Mouse (Mus musculus) CD4-positive, CD25-positive, alpha-beta regulatory T cell, adult 2 months (primary cell): ENCODE measurements around the gene Gm43191.
A peak's percentile ranks its signal among the peaks of the same experiment; 100 is the strongest.

Experiments used
- DNase-seq: peaks from one replicate; pipeline ENCODE4 v3.0.0-alpha.2; 2012; ENCODE audit warnings: low read depth, low spot score

Gene Gm43191

GRCm38 (mm10) chr3:116622641-116623040 is 58.4 kb downstream of the Gm43191 start:
- no peak for DNase-seq

- DNase-seq: no peak
Observed at GRCm38 (mm10) chr3:116620636-116621370, 60.3 kb downstream of the Gm43191 start.

- DNase-seq: no peak
Observed at GRCm38 (mm10) chr3:116618855-116619254, 62.2 kb downstream of the Gm43191 start.

DNA sequence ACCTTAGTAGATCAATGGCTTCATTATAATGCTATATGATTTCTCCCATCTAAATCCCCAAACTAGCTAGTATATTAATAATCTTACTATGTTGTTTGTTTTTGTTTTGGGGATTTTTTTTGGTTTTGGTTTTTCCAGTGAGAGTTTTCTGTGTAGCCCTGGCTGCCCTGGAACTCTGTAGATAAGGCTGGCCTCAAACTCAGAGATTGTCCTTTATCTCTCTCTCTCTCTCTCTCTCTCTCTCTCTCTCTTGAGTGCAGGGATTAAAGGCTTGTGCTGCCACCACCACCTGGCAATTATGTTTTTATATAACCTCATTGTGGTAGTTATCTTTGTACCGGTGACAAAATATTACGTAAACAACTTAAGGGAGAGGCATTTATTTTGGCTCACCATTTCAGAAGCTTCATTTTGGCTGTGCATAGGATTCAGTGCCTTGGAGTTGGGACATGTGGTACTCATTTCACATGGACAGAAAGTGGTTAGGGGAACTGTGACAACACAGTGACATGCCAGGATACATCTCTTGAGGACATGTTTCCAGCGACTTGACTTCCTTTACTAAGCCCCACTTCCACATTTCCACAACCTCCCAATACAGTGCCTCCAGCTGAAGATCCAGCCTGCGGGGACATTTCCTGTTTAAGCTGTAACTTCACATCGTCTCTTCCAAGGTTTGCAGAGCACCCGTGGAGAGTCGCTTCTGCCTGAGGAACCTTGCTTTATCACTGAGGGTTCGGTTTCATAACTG is 65.6 kb downstream of the Gm43191 start:
- no peak for DNase-seq

DNA sequence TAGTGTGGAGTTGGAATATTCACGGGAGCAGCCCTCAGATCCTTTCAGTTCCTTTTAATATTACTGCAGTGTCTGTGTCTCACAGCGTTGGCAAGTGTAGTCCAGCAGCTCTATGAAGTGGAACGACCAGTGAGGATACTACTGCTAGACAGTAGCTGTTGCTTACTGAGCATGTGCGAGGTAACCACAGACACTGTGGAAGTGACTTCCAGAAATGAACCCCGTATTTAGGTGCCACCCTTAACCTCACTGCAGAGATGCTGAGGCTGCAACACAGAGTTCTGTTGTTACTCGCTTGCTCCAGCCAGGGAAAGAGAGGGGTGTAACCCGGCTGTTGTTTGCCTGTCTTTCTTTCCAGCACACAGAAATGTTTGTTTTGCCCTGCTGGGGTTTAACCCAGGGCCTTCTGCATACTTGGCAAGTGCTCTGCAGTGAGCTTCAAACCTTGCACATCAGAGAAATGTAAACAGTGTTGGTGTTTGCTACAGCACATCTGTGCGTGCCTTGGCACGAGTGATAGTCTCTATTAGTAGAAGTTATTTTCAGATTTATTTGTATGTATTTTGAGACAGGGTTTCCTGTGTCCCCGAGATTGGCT is 66.7 kb downstream of the Gm43191 start, which contains the start of gene Trmt13:
TSS of gene Trmt13 (minus strand) at position 293 of the 598 bp plus-strand sequence.
- no peak for DNase-seq

GRCm38 (mm10) chr3:116604570-116604969 is 76.5 kb downstream of the Gm43191 start:
- no peak for DNase-seq

DNA sequence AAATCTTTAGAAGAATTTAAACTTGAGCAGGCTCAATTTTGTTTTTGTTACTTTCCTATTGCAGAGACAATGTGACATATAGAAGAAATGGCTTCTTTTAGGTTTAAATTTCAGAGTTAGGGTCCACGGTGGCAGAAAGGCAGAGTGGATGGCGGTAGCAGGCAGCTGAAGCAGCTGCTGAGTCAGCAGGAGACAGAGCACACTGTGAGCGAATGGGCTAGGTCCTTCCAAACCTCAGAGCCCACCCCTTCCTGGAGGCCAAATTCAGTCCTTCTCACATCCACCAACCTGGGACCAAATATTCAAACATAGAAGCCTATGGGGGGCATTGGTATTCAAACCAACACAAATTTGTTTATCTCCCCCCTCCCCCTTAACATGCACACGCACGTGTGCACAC is 79.3 kb downstream of the Gm43191 start:
- no peak for DNase-seq

GRCm38 (mm10) chr3:116601005-116601404 is 80.1 kb downstream of the Gm43191 start:
- no peak for DNase-seq

- no peak for DNase-seq
Observed at GRCm38 (mm10) chr3:116599705-116600104, 81.4 kb downstream of the Gm43191 start.

- DNase-seq: no peak
Observed at GRCm38 (mm10) chr3:116595603-116595991, 85.5 kb downstream of the Gm43191 start.

DNA sequence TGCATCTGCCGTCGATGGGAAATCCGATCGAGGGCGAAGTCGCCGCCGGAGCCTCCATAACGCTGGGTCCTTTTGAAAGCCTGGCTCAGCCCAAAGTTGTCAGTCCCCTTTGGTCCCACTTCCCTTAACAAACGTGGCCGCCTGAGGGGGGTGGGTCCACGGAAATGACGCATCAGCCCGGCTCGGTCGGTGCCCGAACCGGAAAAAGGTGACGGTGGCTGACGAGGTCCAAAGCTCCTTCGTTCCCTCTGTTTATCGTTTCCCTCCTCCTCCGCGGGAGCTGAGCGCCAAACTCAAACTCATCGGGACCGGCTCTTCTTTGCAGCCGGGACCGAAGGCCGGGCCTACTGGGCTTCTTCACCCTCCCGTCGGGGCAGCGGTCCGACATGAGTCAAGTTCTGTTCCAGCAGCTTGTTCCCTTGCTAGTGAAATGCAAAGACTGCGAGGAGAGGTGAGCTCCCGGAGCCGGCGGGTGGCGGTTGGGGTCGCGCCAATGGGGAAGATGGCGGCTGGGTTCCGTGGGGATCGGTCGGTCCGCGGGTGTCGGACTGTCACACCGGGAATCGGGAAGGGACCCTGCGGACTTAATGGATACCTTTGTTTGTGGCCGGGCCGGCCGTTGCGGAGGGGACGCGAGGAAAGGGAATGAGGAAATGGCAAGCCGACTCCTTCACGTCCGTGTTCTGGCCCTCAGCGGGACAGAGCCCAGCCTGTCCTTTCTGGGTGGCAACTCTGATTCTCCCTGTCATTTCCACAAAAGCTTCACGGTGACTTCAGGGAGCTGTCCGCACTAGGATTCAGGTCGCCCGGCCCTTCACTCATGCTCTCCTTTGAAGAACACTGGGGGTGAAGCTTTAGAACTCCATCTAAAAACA is 86.1 kb downstream of the Gm43191 start, which contains the start of gene Sass6:
TSS of gene Sass6 (plus strand) at position 255 of the 875 bp plus-strand sequence.
- peak; percentile 98 for DNase-seq

GRCm38 (mm10) chr3:116594076-116594727 is 86.9 kb downstream of the Gm43191 start:
- no peak for DNase-seq
